Mouse (Mus musculus): ENCODE data around the gene Gm20481. TPM values are rescaled to one million over a fixed set of nuclear protein-coding genes. Genes with fewer than 3 reads are reported as not detected.
"Not testable (repeated sequence)": the region's sequence is repeated elsewhere in the genome, so short reads cannot be mapped to it uniquely, and the experiment has no call there.

The Gm20481 gene
- total RNA-seq, 1 experiment from 2014 or later = not detected

- no peak for DNase-seq
Observed at GRCm38 (mm10) chr17:34951636-34952377, 17.9 kb upstream of the Gm20481 start.

- DNase-seq = peak; percentile 80
Observed at GRCm38 (mm10) chr17:34952378-34953040, 17.2 kb upstream of the Gm20481 start.

GRCm38 (mm10) chr17:34953258-34953657, 16.5 kb upstream of the Gm20481 start:
- DNase-seq = no peak

- no peak for DNase-seq
Observed at GRCm38 (mm10) chr17:34953904-34954303, 15.8 kb upstream of the Gm20481 start.

- no peak for DNase-seq
Observed at GRCm38 (mm10) chr17:34954831-34955230, 14.9 kb upstream of the Gm20481 start.

GRCm38 (mm10) chr17:34955884-34956283, 13.8 kb upstream of the Gm20481 start:
- DNase-seq = no peak

GRCm38 (mm10) chr17:34956340-34956739, 13.4 kb upstream of the Gm20481 start:
- DNase-seq = no peak

- not testable (repeated sequence) for DNase-seq
Observed at GRCm38 (mm10) chr17:34957291-34957690, 12.4 kb upstream of the Gm20481 start.

- not testable (repeated sequence) for DNase-seq
Observed at GRCm38 (mm10) chr17:34957966-34958365, 11.7 kb upstream of the Gm20481 start.

GRCm38 (mm10) chr17:34958734-34959129, 11.0 kb upstream of the Gm20481 start:
- not testable (repeated sequence) for DNase-seq

- peak; percentile 78 for DNase-seq
Observed at GRCm38 (mm10) chr17:34959130-34959778, 10.5 kb upstream of the Gm20481 start, which contains the start of gene Hspa1b. Gene Hspa1b (minus strand): TSS chr17:34959238.

- peak; percentile 54 for DNase-seq
Observed at GRCm38 (mm10) chr17:34959881-34960515, 9.7 kb upstream of the Gm20481 start.

GRCm38 (mm10) chr17:34960702-34961493, 8.8 kb upstream of the Gm20481 start:
- no peak for DNase-seq

- DNase-seq = no peak
Observed at GRCm38 (mm10) chr17:34962125-34962524, 7.6 kb upstream of the Gm20481 start.

- no peak for DNase-seq
Observed at GRCm38 (mm10) chr17:34962841-34963240, 6.9 kb upstream of the Gm20481 start.

GRCm38 (mm10) chr17:34964640-34965049, 5.1 kb upstream of the Gm20481 start:
- no peak for DNase-seq

- DNase-seq = no peak
Observed at GRCm38 (mm10) chr17:34965627-34966026, 4.1 kb upstream of the Gm20481 start.

GRCm38 (mm10) chr17:34970850-34971249, 1.1 kb downstream of the Gm20481 start:
- not testable (repeated sequence) for DNase-seq

GRCm38 (mm10) chr17:34971694-34972068, 2.0 kb downstream of the Gm20481 start:
- DNase-seq = not testable (repeated sequence)

GRCm38 (mm10) chr17:34972069-34972749, 2.5 kb downstream of the Gm20481 start, which contains the start of the genes Hspa1a and Hspa1l:
Gene Hspa1a (minus strand): TSS chr17:34972156.
Gene Hspa1l (plus strand): TSS chr17:34972703.
- peak; percentile 79 for DNase-seq

All from adrenal gland, postnatal 25 days (tissue).